Mouse (Mus musculus) urinary bladder, postnatal 25 days (tissue): ENCODE measurements around the gene Sall1.

Experiments
- DNase-seq: peaks from one replicate; pipeline ENCODE4 v3.0.0; 2022; ENCODE audit warnings: low spot score

Sall1 gene

GRCm38 (mm10) chr8:89043940-89044339 is at the start of gene Sall1:
Sall1 (minus strand) TSS chr8:89044162.
- no peak for DNase-seq

GRCm38 (mm10) chr8:89089916-89090315 is 46.0 kb upstream of the Sall1 start:
- no peak for DNase-seq

- no peak for DNase-seq
These were observed 35.2 kb upstream of the Sall1 start for GRCm38 (mm10) chr8:89079147-89079546.

- DNase-seq, result no peak
These were observed 29.0 kb upstream of the Sall1 start for GRCm38 (mm10) chr8:89072968-89073382.

GRCm38 (mm10) chr8:89067499-89067898 is 23.5 kb upstream of the Sall1 start:
- DNase-seq, result no peak

GRCm38 (mm10) chr8:89064042-89064441 is 20.1 kb upstream of the Sall1 start:
- DNase-seq, result no peak

GRCm38 (mm10) chr8:89063366-89064040 is 19.5 kb upstream of the Sall1 start:
- no peak for DNase-seq

- DNase-seq, result no peak
These were observed 16.8 kb upstream of the Sall1 start for GRCm38 (mm10) chr8:89060717-89061116.

GRCm38 (mm10) chr8:89059507-89059906 is 15.5 kb upstream of the Sall1 start:
- DNase-seq, result no peak

GRCm38 (mm10) chr8:89052880-89053279 is 8.9 kb upstream of the Sall1 start:
- DNase-seq, result no peak

- no peak for DNase-seq
These were observed 2.8 kb upstream of the Sall1 start for GRCm38 (mm10) chr8:89046639-89047348.

- no peak for DNase-seq
These were observed 2.3 kb upstream of the Sall1 start for GRCm38 (mm10) chr8:89046226-89046625.

- no peak for DNase-seq
These were observed 1.8 kb upstream of the Sall1 start for GRCm38 (mm10) chr8:89045726-89046125.

GRCm38 (mm10) chr8:89045218-89045601 is 1.2 kb upstream of the Sall1 start:
- DNase-seq, result no peak

GRCm38 (mm10) chr8:89044511-89045217 is 702 bp upstream of the Sall1 start:
- peak; percentile 8 for DNase-seq

GRCm38 (mm10) chr8:89043371-89043841 is 556 bp downstream of the Sall1 start:
- DNase-seq, result no peak

GRCm38 (mm10) chr8:89042560-89043370 is 1.2 kb downstream of the Sall1 start:
- no peak for DNase-seq

GRCm38 (mm10) chr8:89042118-89042460 is 1.9 kb downstream of the Sall1 start:
- no peak for DNase-seq

GRCm38 (mm10) chr8:89041421-89042117 is 2.4 kb downstream of the Sall1 start:
- DNase-seq, result no peak

- DNase-seq, result no peak
These were observed 3.1 kb downstream of the Sall1 start for GRCm38 (mm10) chr8:89040751-89041420.

- DNase-seq, result no peak
These were observed 4.1 kb downstream of the Sall1 start for GRCm38 (mm10) chr8:89039890-89040289.
